Mouse (Mus musculus): ENCODE measurements around the gene Vmn1r178. TPM values are rescaled to one million over a fixed set of nuclear protein-coding genes. Genes with fewer than 3 reads are reported as not detected.
"Not testable (repeated sequence)": the region's sequence is repeated elsewhere in the genome, so short reads cannot be mapped to it uniquely, and the experiment has no call there.

The Vmn1r178 gene
- not detected in 2 replicates for polyA plus RNA-seq (2012; rRNA removed)

DNA sequence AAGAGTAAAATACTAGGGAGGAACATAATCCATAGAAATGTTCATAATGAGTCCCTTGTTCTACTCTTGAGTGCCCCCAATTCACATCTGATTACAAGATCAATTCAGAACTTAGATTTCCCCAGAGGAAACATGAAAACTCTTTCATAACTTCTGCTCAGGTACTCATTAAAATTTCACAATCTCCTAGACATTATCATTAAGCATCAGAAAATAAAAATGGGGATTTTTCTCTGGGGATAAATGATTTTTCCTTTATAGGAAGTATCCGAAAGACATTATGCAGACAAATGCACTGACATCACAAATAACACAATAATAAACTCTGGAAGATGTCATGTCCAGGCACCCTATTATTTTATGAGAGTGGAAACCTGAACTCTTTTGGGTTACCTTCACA is at the start of gene Vmn1r178:
Gene Vmn1r178 (plus strand): TSS at position 301 of the 400 bp plus-strand sequence.
- no peaks in the 10 kb centered on the region for H3K36me3 ChIP-seq (ENCODE audit: control insufficient read depth, insufficient read depth, low read length)

DNA sequence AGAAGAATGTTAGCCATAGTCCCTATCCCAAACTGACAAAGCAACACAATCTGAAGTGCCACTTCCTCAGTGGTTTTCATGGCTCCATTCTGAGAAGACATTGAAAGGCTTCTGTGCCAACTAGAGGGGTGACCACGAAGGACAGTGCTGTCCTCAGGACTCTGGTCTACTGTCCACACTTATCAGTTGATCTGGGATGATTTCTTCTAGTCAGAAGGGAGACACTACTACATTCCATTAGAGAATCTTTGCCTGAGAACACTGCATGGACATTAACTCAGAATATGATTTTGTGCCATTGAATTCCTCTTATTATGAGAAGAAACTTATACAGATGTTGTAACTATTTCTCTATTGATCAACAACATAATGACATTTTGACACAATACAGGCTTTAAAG is 25.5 kb upstream of the Vmn1r178 start, which contains the start of gene Vmn1r177:
Gene Vmn1r177 (minus strand): TSS at position 101 of the 400 bp plus-strand sequence.
- H3K27ac ChIP-seq (ENCODE audit: insufficient read depth, low read length); H3K36me3 ChIP-seq (ENCODE audit: control insufficient read depth, insufficient read depth, low read length); DNase-seq (ENCODE audit: low read depth in 1 of 2, low spot score in 2 of 2); H3K27me3 ChIP-seq (ENCODE audit: control insufficient read depth, insufficient read depth, low read length); H3K4me3 ChIP-seq (ENCODE audit: extremely low read depth, insufficient read depth, insufficient read length); H3K4me1 ChIP-seq (ENCODE audit: control insufficient read depth, insufficient read depth, insufficient read length): not testable (repeated sequence)
- 8% methylated on average over 1 of the region's 1 CpGs for WGBS

More for the DNA sequence above, at the start of gene Vmn1r178:
- Histone ChIP-seq H3K27me3 (ENCODE audit: control insufficient read depth, insufficient read depth, low read length) (no peaks in the 10 kb centered on the region), H3K4me3 (ENCODE audit: extremely low read depth, insufficient read depth, insufficient read length) (no peak within 1 kb of the TSS), H3K4me1 (ENCODE audit: control insufficient read depth, insufficient read depth, insufficient read length) (no peaks in the 10 kb centered on the region), H3K27ac (ENCODE audit: insufficient read depth, low read length) (no peak within 1 kb of the TSS)
- 81% methylated on average over 1 of the region's 1 CpGs for WGBS
- no peak for DNase-seq (ENCODE audit: low read depth in 1 of 2, low spot score in 2 of 2)
- TF ChIP-seq CTCF (IDR thresholded peaks at IDR 0.05; ENCODE audit: extremely low read depth, insufficient read depth, insufficient read length, insufficient replicate concordance) (no peak), POLR2A (IDR thresholded peaks at IDR 0.05; ENCODE audit: low read depth, low read length) (no peak)

DNA sequence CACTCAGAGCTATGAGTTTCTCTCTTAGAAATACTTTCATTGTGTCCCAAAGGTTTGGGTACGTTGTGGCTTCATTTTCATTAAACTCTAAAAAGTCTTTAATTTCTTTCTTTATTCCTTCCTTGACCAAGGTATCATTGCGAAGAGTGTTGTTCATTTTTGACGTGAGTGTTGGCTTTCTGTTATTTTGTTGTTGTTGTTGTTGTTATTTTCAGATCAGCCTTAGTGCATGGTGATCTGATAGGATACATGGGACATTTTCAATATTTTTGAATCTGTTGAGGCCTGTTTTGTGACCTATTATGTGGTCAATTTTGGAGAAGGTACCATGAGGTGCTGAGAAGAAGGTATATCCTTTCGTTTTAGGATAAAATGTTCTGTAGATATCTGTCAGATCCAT is 14.9 kb upstream of the Vmn1r178 start:
- not testable (repeated sequence) for H3K27me3 ChIP-seq (ENCODE audit: control insufficient read depth, insufficient read depth, low read length); H3K27ac ChIP-seq (ENCODE audit: insufficient read depth, low read length); H3K4me3 ChIP-seq (ENCODE audit: extremely low read depth, insufficient read depth, insufficient read length); DNase-seq (ENCODE audit: low read depth in 1 of 2, low spot score in 2 of 2); H3K36me3 ChIP-seq (ENCODE audit: control insufficient read depth, insufficient read depth, low read length); H3K4me1 ChIP-seq (ENCODE audit: control insufficient read depth, insufficient read depth, insufficient read length)
- WGBS: 71% methylated on average over 4 of the region's 4 CpGs

DNA sequence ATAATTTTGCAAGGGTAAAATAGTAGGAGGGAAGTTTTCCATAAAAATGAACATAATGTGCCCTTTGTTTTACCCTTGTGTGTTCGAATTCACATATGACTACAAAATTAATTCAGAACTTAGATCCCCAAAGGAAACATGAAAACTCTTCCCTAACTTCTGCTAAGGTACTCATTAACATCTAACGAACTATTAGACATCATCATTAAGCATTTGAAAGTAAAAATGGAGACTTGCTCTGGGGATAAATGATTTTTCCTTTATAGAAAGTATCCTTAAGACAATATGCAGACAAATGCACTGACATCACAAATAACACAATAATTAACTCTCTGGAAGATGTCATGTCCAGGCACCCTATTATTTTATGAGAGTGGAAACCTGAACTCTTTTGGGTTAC is 34.9 kb downstream of the Vmn1r178 start, which contains the start of gene Vmn1r179:
Gene Vmn1r179 (plus strand): TSS at position 301 of the 400 bp plus-strand sequence.
- Histone ChIP-seq H3K27me3 (ENCODE audit: control insufficient read depth, insufficient read depth, low read length) (no peaks in the 10 kb centered on the region), H3K27ac (ENCODE audit: insufficient read depth, low read length) (no peak within 1 kb of the TSS), H3K4me1 (ENCODE audit: control insufficient read depth, insufficient read depth, insufficient read length) (no peaks in the 10 kb centered on the region), H3K4me3 (ENCODE audit: extremely low read depth, insufficient read depth, insufficient read length) (no peak within 1 kb of the TSS), H3K36me3 (ENCODE audit: control insufficient read depth, insufficient read depth, low read length) (no peaks in the 10 kb centered on the region)
- 47% methylated on average over 2 of the region's 2 CpGs for whole genome bisulfite sequencing
- DNase-seq (ENCODE audit: low read depth in 1 of 2, low spot score in 2 of 2): no peak
- TF ChIP-seq CTCF (IDR thresholded peaks at IDR 0.05; ENCODE audit: extremely low read depth, insufficient read depth, insufficient read length, insufficient replicate concordance) (no peak), POLR2A (IDR thresholded peaks at IDR 0.05; ENCODE audit: low read depth, low read length) (no peak)

Other genes starting within 250 kb of the Vmn1r178 start
- not detected in 2 replicates for gene Vmn1r172, start 233.7 kb upstream of the Vmn1r178 start, polyA plus RNA-seq (2012; rRNA removed)
- not detected in 2 replicates for gene Vmn1r173, start 191.3 kb upstream of the Vmn1r178 start, polyA plus RNA-seq (2012; rRNA removed)
- not detected in 2 replicates for gene Vmn1r174, start 139.7 kb upstream of the Vmn1r178 start, polyA plus RNA-seq (2012; rRNA removed)
- not detected in 2 replicates for gene Vmn1r175, start 81.4 kb upstream of the Vmn1r178 start, polyA plus RNA-seq (2012; rRNA removed)
- gene Vmn1r176, start 54.6 kb upstream of the Vmn1r178 start, polyA plus RNA-seq (2012; rRNA removed): not detected in 2 replicates
- not detected in 2 replicates for gene Vmn1r177, start 25.6 kb upstream of the Vmn1r178 start, polyA plus RNA-seq (2012; rRNA removed)
- gene Vmn1r179, start 35.0 kb downstream of the Vmn1r178 start, polyA plus RNA-seq (2012; rRNA removed): not detected in 2 replicates
- gene Vmn1r180, start 58.6 kb downstream of the Vmn1r178 start, polyA plus RNA-seq (2012; rRNA removed): not detected in 2 replicates
- not detected in 2 replicates for gene Vmn1r181, start 82.6 kb downstream of the Vmn1r178 start, polyA plus RNA-seq (2012; rRNA removed)
- gene V1rd19, start 109.7 kb downstream of the Vmn1r178 start, polyA plus RNA-seq (2012; rRNA removed): not detected in 2 replicates
- gene Vmn1r183, start 161.2 kb downstream of the Vmn1r178 start, polyA plus RNA-seq (2012; rRNA removed): not detected in 2 replicates
- gene Zfp180, start 189.9 kb downstream of the Vmn1r178 start, polyA plus RNA-seq (2012; rRNA removed): 9.7 and 11.0 TPM in 2 replicates
- gene Zfp112, start 220.3 kb downstream of the Vmn1r178 start, polyA plus RNA-seq (2012; rRNA removed): 0.25 and 0.45 TPM in 2 replicates
- 2.5 and 6.0 TPM in 2 replicates for gene Zfp235, start 242.2 kb downstream of the Vmn1r178 start, polyA plus RNA-seq (2012; rRNA removed)

Measured in spleen, adult 2 months (tissue).